ENCODE assay signal across 8 mouse cellular contexts in genomic region chr11:77215951-77216760, GRCm38 (mm10). TPM values are rescaled to one million over a fixed set of nuclear protein-coding genes. Genes with fewer than 3 reads are reported as not detected.
DNase-seq lines count a peak whose midpoint lies in the region; ATAC-seq lines count a peak whose summit lies in the region.

Gene Ssh2 (plus strand): TSS chr11:77216287.

- no peaks in the 10 kb centered on the region for H3K36me3 ChIP-seq in hindbrain, embryonic 14.5 days (replicated peaks; ENCODE audit: control insufficient read depth, insufficient read depth)

- no peaks in the 10 kb centered on the region for H3K9me3 ChIP-seq in hindbrain, embryonic 14.5 days (ENCODE audit: control insufficient read depth, low read length)

- peak within 1 kb of the TSS; percentile 98 for H3K9ac ChIP-seq in hindbrain, embryonic 14.5 days

- DNase-seq in T-cell, adult 2 months (ENCODE audit: low spot score) = peak; percentile 82
- DNase-seq in cerebellum, postnatal 25 days = peak; percentile 88 to 94
- peak; percentile 75 to 84 for DNase-seq in frontal cortex, postnatal 36 days (ENCODE audit: low spot score in 2 of 2)
- peak; percentile 91 for DNase-seq in hindbrain, embryonic 14.5 days (ENCODE audit: low spot score)
- peak; percentile 83 to 84 for DNase-seq in layer of hippocampus, postnatal 36 days
- DNase-seq in lung, postnatal 25 days (ENCODE audit: low spot score) = peak; percentile 76
- DNase-seq in retina, embryonic 14.5 days (ENCODE audit: low spot score) = peak; percentile 93
- peak; percentile 85 to 88 for DNase-seq in thymus, postnatal 36 days

- H3K4me2 ChIP-seq in hindbrain, embryonic 14.5 days (replicated peaks) = peak within 1 kb of the TSS; percentile 86

- peak within 1 kb of the TSS; percentile 93 for H3K4me3 ChIP-seq in hindbrain, embryonic 14.5 days (replicated peaks; ENCODE audit: low read length)

- WGBS in hindbrain, embryonic 14.5 days = under 1% methylated on average over 75 of the region's 82 CpGs

- peak within 1 kb of the TSS; percentile 100 for H3K27ac ChIP-seq in hindbrain, embryonic 14.5 days

- H3K4me1 ChIP-seq in hindbrain, embryonic 14.5 days (replicated peaks; ENCODE audit: control insufficient read depth, insufficient read depth, low read length) = peaks cover 21% of the 10 kb centered on the region

- peak; percentile 88 for ATAC-seq in hindbrain, embryonic 14.5 days (ENCODE audit: low FRiP score)

- no peaks in the 10 kb centered on the region for H3K27me3 ChIP-seq in hindbrain, embryonic 14.5 days (ENCODE audit: control insufficient read depth, insufficient read depth, low read length)

RNA-seq across cellular contexts. Expression of gene Ssh2, which starts in this region (rescaled TPM):
- polyA plus RNA-seq in hindbrain, embryonic 14.5 days (2014; fragmentation: Nextera tagmentation; extraction: Ambion mirVana) = 23.2 and 24.6 TPM in 2 replicates
- total RNA-seq in layer of hippocampus, postnatal 36 days (2021) = 10 to 100 TPM; 34.2 to 39.7 TPM

Comparison
In these comparisons a context has a peak if more than half of its experiments do, and no peak if none do; other contexts are left out.
1. Peak in every context shown above with its lines: DNase-seq, ATAC-seq, H3K4me3 ChIP-seq and H3K27ac ChIP-seq.